Mouse (Mus musculus) forebrain, embryonic 14.5 days (tissue): ENCODE results near the gene Anks3. TPM values are rescaled to one million over a fixed set of nuclear protein-coding genes. Genes with fewer than 3 reads are reported as not detected.

Experiments
- ATAC-seq: fragments of 200-750 bp; cut with Nextera tagmentation; 2 replicates; pipeline ENCODE4 v1.8.0; 2017; ENCODE audit warnings: mild to moderate bottlenecking, moderate library complexity
- DNase-seq: peaks from one replicate; pipeline ENCODE4 v3.0.0-alpha.2; 2015; ENCODE audit warnings: low spot score
- H3K27ac ChIP-seq: fragments of 300-500 bp; sonication (generic); 2 replicates; pipeline ENCODE4 v1.5.1; 2014; ENCODE audit warnings: low read depth, mild to moderate bottlenecking, control low read depth, low read length, moderate library complexity
- H3K27me3 ChIP-seq: fragments of 300-500 bp; sonication (generic); replicated peaks from 2 replicates; pipeline ENCODE4 v1.6.1; 2014; ENCODE audit warnings: low read length, control low read depth, mixed read lengths; ENCODE audit not compliant: control insufficient read depth, insufficient read depth
- H3K36me3 ChIP-seq: fragments of 300-500 bp; sonication (generic); 2 replicates; pipeline ENCODE4 v1.6.1; 2014; ENCODE audit warnings: low read length, control low read depth; ENCODE audit not compliant: control insufficient read depth, insufficient read depth
- H3K4me1 ChIP-seq: fragments of 300-500 bp; sonication (generic); 2 replicates; pipeline ENCODE4 v1.6.1; 2014; ENCODE audit warnings: antibody characterized with exemption, low read length, control low read depth; ENCODE audit not compliant: control insufficient read depth, insufficient read depth
- H3K4me2 ChIP-seq: fragments of 300-500 bp; sonication (generic); 2 replicates; pipeline ENCODE4 v1.6.1; 2014; ENCODE audit warnings: mild to moderate bottlenecking, control low read depth, low read length
- H3K4me3 ChIP-seq: fragments of 300-500 bp; sonication (generic); 2 replicates; pipeline ENCODE4 v1.5.1; 2014; ENCODE audit warnings: low read depth, low read length, control low read depth
- H3K9ac ChIP-seq: fragments of 300-500 bp; sonication (generic); 2 replicates; pipeline ENCODE4 v1.6.1; 2014; ENCODE audit warnings: mild to moderate bottlenecking, low read length, control low read depth, moderate library complexity
- H3K9me3 ChIP-seq: fragments of 300-500 bp; sonication (generic); replicated peaks from 2 replicates; pipeline ENCODE4 v1.6.1; 2016; ENCODE audit warnings: low read length, control low read depth, mixed read lengths; ENCODE audit not compliant: control insufficient read depth
- WGBS: fragments of 180-500 bp; shearing (Covaris S2); extraction: QIAGEN DNeasy Blood & Tissue Kit; methylation state at CpG from one replicate; pipeline ENCODE4 v1.1.7; 2014; 5-methylcytosine and 5-hydroxymethylcytosine counted together
- polyA plus RNA-seq: library from polyadenylated mRNA; unstranded; fragments of >200 nt; fragmentation: Nextera tagmentation; extraction: Ambion mirVana; gene quantifications from 2 replicates; pipeline ENCODE4 v1.2.1, GENCODE M21; 2014

Gene Anks3
- polyA plus RNA-seq, 1 experiment from 2014 or later, result 49.3 TPM

DNA sequence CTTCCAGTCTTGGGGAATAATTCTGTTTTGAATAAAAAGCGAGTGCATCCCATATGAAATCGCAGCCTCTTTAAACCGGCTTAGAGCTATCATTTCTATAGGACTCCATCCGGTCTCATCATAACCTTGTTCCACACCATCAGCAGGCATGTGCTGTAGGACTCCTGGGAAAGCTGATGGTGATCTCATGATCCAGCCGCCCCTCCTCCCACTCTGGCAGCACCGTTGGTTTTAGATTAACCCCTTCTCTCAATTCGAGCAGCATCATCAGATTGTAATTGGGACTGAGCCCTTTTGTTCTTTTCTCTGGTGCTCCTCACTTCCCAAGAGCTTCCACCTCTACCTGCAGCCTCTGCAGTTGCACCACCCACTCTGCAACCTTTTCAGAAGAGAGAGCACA, 62.8 kb downstream of the Anks3 start:
- no peak for DNase-seq
- H3K27me3 ChIP-seq, result no peaks in the 10 kb centered on the region
- H3K4me1 ChIP-seq, result no peaks in the 10 kb centered on the region
- 55% methylated on average over 7 of the region's 7 CpGs for WGBS
- ATAC-seq, result no peak
- H3K9ac ChIP-seq, result no peak overlapping the region
- H3K27ac ChIP-seq, result no peak overlapping the region
- no peak overlapping the region for H3K4me2 ChIP-seq
- no peaks in the 10 kb centered on the region for H3K36me3 ChIP-seq
- H3K9me3 ChIP-seq, result no peaks in the 10 kb centered on the region
- H3K4me3 ChIP-seq, result no peak overlapping the region

DNA sequence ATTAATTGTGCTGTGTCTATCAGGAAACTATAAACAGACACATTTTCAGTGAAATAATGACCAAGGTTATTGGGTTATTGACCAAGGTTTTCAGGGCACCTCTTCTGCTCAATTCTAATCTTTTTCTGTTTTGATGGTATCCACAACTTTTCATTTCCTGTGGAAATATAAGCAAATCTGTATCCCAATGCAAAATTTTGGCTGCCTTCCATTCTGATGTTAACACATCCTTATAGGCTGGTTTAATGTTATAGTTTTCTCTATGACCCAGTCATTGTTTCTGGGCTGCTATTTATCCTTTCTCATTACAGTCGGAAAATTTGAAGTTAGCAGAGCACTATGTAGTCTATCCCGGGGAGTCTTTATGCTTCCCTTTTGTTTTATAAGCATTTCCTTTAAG, 64.3 kb downstream of the Anks3 start:
- H3K36me3 ChIP-seq, result no peaks in the 10 kb centered on the region
- no peak for DNase-seq
- H3K4me1 ChIP-seq, result no peaks in the 10 kb centered on the region
- H3K9me3 ChIP-seq, result no peaks in the 10 kb centered on the region
- WGBS, result 75% methylated on average over 2 of the region's 2 CpGs
- no peaks in the 10 kb centered on the region for H3K27me3 ChIP-seq
- H3K4me3 ChIP-seq, result no peak overlapping the region
- no peak overlapping the region for H3K27ac ChIP-seq
- no peak overlapping the region for H3K9ac ChIP-seq
- no peak overlapping the region for H3K4me2 ChIP-seq
- no peak for ATAC-seq

DNA sequence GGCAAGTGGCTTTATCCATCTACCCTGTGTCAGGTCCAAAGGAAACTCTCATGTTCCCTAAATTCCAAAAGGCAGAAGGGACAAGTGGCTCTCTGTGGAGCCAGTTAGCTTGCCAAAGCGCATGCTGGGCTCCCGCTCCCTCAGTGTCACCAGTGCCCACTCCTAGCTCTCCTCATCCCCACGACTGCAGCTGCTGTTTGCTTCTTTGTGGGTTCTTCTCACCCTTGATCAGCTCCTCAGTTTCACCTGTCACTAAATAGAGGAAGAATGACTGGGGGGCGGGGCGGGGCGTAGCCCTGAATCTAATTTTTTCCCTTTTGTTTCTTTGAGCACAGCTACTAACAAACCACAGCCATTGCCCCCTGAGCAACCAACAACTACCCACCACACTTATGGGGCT, 65.1 kb downstream of the Anks3 start:
- ATAC-seq (no peak), DNase-seq (no peak)
- H3K36me3 ChIP-seq, result no peaks in the 10 kb centered on the region
- WGBS, result 79% methylated on average over 6 of the region's 6 CpGs
- no peaks in the 10 kb centered on the region for H3K9me3 ChIP-seq
- H3K4me3 ChIP-seq, result no peak overlapping the region
- H3K9ac ChIP-seq, result no peak overlapping the region
- no peaks in the 10 kb centered on the region for H3K4me1 ChIP-seq
- H3K4me2 ChIP-seq, result no peak overlapping the region
- no peak overlapping the region for H3K27ac ChIP-seq
- no peaks in the 10 kb centered on the region for H3K27me3 ChIP-seq

DNA sequence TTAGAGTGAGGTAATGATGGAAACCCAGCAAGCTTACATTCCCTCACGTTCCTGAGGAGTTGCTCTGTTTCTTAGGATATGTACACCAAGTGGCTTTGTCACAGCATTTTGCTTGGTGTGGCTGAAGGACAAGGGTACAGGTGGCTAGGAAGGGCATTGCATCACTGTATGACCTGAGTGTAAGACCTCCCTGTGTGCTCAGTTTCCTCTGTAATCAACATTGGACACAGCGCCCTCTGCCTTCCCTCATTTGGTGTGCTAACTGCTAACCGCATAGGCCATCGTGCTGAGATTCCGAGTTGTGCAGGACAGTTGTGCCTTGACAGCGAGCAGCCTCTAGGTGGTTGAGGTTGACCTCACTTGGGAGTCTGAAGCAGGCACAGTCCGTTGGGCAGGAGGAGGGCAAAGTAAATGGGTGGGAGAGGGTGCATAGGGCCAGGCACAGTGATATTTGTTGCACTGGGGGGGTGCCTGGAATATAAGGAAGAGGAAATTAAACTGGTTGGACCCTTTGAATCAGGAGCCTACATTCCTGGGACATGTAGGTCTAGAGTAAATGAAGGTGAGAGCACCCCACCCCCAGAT, 66.8 kb downstream of the Anks3 start:
- no peak for ATAC-seq
- DNase-seq, result no peak
- H3K9ac ChIP-seq, result no peak overlapping the region
- H3K4me3 ChIP-seq, result no peak overlapping the region
- H3K4me2 ChIP-seq, result no peak overlapping the region
- H3K36me3 ChIP-seq, result 0 out of 2 replicates have a peak, but pooled peaks cover 3% of the 10 kb centered on the region
- H3K4me1 ChIP-seq, result no peaks in the 10 kb centered on the region
- no peaks in the 10 kb centered on the region for H3K9me3 ChIP-seq
- 50% methylated on average over 7 of the region's 7 CpGs for WGBS
- no peaks in the 10 kb centered on the region for H3K27me3 ChIP-seq
- H3K27ac ChIP-seq, result no peak overlapping the region

DNA sequence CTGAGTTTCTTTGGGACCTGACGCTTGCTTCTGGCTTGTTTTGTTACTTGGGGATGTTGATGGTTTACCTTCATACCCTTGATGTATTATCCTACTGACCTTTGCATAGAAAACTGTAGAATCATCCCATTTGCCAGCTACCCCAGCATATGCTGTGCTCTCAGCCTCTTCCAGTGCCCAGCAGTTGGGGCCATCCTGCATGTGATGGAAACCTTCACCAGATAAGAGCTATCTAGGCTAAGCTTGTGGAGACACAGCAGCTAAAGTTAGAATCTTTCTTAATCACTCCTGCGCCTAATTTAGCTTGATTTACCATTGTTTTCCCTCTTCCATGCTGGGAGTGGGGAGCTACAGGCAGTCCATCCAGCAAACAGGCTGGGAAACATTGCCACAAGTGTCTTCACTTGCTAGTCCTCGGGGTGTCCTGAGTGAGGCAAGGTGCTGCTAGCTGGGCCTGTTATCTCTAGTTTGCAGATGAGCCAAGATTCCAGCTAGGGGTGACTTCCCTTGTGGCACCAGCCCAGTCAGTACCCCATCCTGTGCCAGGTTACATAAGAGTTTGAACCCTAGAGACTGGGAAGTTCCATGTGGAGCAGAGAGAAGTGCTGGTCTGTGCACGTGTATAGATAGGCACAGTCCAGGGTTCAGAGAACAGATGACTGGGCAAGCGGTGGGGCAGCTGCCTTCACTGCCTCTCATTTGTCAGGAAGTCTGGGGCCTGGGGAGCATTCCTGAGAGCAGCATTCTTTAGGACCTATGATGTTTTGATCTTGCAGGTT, 67.6 kb downstream of the Anks3 start:
- DNase-seq (no peak), ATAC-seq (no peak)
- 0 out of 2 replicates have a peak, but pooled peaks cover 3% of the 10 kb centered on the region for H3K36me3 ChIP-seq
- no peaks in the 10 kb centered on the region for H3K27me3 ChIP-seq
- H3K27ac ChIP-seq, result no peak overlapping the region
- no peak overlapping the region for H3K4me3 ChIP-seq
- H3K4me1 ChIP-seq, result no peaks in the 10 kb centered on the region
- WGBS, result 80% methylated on average over 5 of the region's 5 CpGs
- H3K9ac ChIP-seq, result no peak overlapping the region
- no peaks in the 10 kb centered on the region for H3K9me3 ChIP-seq
- H3K4me2 ChIP-seq, result no peak overlapping the region

DNA sequence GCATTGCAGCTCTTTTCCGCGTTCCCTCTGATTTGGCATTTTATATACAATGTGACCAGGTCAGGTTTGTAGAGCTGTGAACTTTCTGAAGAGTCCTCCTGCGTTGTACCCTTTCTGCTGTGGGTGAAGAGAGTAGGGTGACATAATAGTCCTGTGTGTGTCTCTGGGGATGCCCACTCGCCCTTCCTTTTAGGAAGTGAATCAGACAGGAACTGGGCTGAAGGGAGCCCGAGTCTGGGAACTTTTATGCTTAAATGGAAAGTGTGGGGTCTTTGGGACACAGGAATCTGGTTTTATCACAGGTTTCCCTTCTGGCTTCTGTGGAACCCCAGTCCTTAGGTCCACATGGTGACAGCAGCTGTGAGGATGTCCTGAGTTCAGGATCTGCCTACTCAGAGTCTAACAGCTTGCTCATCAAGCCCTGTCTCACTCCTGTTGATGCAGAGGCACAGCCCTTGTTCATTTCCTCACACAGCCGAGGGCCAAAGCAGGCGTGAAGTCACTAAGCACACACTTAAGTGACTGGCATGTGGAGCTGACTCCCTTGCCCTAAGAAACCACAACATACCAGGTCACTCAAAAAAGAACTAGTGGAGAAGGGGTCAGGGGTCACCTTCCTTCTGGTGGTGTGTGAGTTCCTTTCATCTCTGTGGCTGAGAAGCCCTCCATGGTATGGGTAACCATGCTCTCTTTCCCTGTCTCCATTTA, 69.7 kb downstream of the Anks3 start:
- H3K9me3 ChIP-seq, result no peaks in the 10 kb centered on the region
- H3K4me1 ChIP-seq, result no peaks in the 10 kb centered on the region
- no peak overlapping the region for H3K4me3 ChIP-seq
- no peaks in the 10 kb centered on the region for H3K27me3 ChIP-seq
- 0 out of 2 replicates have a peak, but pooled peaks cover 3% of the 10 kb centered on the region for H3K36me3 ChIP-seq
- H3K9ac ChIP-seq, result no peak overlapping the region
- no peak overlapping the region for H3K4me2 ChIP-seq
- ATAC-seq (no peak), DNase-seq (no peak)
- no peak overlapping the region for H3K27ac ChIP-seq
- WGBS, result 86% methylated on average over 7 of the region's 7 CpGs

DNA sequence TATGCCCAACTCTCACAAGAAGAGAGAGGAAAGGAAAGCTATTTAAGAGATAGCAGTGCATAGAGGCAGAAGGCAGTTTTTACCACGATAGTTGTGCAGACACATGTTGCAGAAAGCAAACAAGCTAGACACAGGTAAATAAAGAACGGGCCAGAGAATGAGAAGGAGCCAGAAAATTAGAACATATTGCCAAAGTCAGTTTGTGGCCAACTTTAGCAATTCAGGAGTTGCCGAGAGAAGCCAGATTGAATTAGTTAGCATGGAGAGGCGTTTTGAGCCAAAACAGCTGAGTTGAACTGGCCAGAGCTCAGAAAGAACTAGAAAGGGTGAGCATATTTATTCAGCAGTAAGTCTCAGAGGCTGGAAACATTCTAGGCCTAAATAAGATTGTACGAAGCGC, 71.8 kb downstream of the Anks3 start:
- 0 out of 2 replicates have a peak, but pooled peaks cover 3% of the 10 kb centered on the region for H3K36me3 ChIP-seq
- H3K27ac ChIP-seq, result no peak overlapping the region
- H3K9me3 ChIP-seq, result no peaks in the 10 kb centered on the region
- peaks cover 10% of the 10 kb centered on the region; the same call in 1 of the 2 replicates for H3K4me1 ChIP-seq
- no peaks in the 10 kb centered on the region for H3K27me3 ChIP-seq
- H3K4me3 ChIP-seq, result no peak overlapping the region
- WGBS, result 86% methylated on average over 6 of the region's 6 CpGs
- no peak for DNase-seq
- H3K9ac ChIP-seq, result no peak overlapping the region
- ATAC-seq, result no peak
- H3K4me2 ChIP-seq, result no peak overlapping the region
